Mouse (Mus musculus) midbrain, embryonic 16.5 days (tissue): ENCODE results near the gene Akap9. TPM values are rescaled to one million over a fixed set of nuclear protein-coding genes. Genes with fewer than 3 reads are reported as not detected.
"Not testable (repeated sequence)": the region's sequence is repeated elsewhere in the genome, so short reads cannot be mapped to it uniquely, and the experiment has no call there.

Source experiments
- ATAC-seq: fragments of 200-750 bp; cut with Nextera tagmentation; 2 replicates; pipeline ENCODE4 v1.8.0; 2017; ENCODE audit warnings: moderate TSS enrichment
- H3K27ac ChIP-seq: fragments of 300-500 bp; sonication (generic); 2 replicates; pipeline ENCODE4 v1.5.1; 2014; ENCODE audit warnings: mild to moderate bottlenecking, low read length, mixed read lengths
- H3K27me3 ChIP-seq: fragments of 300-500 bp; sonication (generic); 2 replicates; pipeline ENCODE4 v1.6.1; 2014; ENCODE audit warnings: low read depth, low read length, mixed read lengths; ENCODE audit not compliant: control insufficient read depth, insufficient read depth
- H3K36me3 ChIP-seq: fragments of 300-500 bp; sonication (generic); 2 replicates; pipeline ENCODE4 v1.6.1; 2014; ENCODE audit warnings: mild to moderate bottlenecking, low read length, moderate library complexity, mixed read lengths; ENCODE audit not compliant: control insufficient read depth, insufficient read depth
- H3K4me1 ChIP-seq: fragments of 300-500 bp; sonication (generic); 2 replicates; pipeline ENCODE4 v1.6.1; 2014; ENCODE audit warnings: mild to moderate bottlenecking, low read length, mixed read lengths; ENCODE audit not compliant: control insufficient read depth, insufficient read depth
- H3K4me2 ChIP-seq: fragments of 300-500 bp; sonication (generic); 2 replicates; pipeline ENCODE4 v1.6.1; 2014; ENCODE audit warnings: mild to moderate bottlenecking, low read length, mixed read lengths
- H3K4me3 ChIP-seq: fragments of 300-500 bp; sonication (generic); 2 replicates; pipeline ENCODE4 v1.5.1; 2014; ENCODE audit warnings: low read depth, mild to moderate bottlenecking, low read length, moderate library complexity, mixed read lengths
- H3K9ac ChIP-seq: fragments of 300-500 bp; sonication (generic); 2 replicates; pipeline ENCODE4 v1.6.1; 2014; ENCODE audit warnings: low read depth, low read length, mixed read lengths
- H3K9me3 ChIP-seq: fragments of 300-500 bp; sonication (generic); replicated peaks from 2 replicates; pipeline ENCODE4 v1.6.1; 2014; ENCODE audit warnings: mild to moderate bottlenecking, low read length, mixed read lengths; ENCODE audit not compliant: control insufficient read depth, poor library complexity, severe bottlenecking
- WGBS: fragments of 180-500 bp; shearing (Covaris S2); extraction: QIAGEN DNeasy Blood & Tissue Kit; methylation state at CpG from one replicate; pipeline ENCODE4 v1.1.7; 2014; 5-methylcytosine and 5-hydroxymethylcytosine counted together
- polyA plus RNA-seq: library from polyadenylated mRNA; unstranded; fragments of >200 nt; fragmentation: Nextera tagmentation; extraction: Ambion mirVana; gene quantifications from 2 replicates; pipeline ENCODE4 v1.2.1, GENCODE M21; 2015

Gene Akap9
- polyA plus RNA-seq, 1 experiment from 2014 or later, result 379 TPM

DNA sequence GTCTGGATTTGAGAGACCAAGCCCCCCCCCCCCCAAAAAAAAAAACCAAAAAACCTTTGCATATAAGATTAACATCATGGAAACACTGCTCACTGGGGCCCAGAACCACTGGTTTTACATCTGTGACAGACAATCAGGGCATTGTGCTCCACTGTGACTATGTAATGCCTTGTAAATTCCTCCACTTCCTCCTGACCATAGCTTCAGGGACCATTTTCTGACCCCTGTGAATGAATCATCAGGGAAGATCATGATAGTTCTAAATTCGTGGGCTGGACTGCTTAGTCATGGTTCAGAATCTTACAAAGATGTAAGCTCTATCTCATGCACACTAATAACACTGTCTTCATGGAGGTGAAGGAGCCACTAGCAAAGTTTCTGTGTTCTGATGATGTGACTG lies 61.8 kb downstream of the Akap9 start:
- no peak overlapping the region for H3K4me3 ChIP-seq
- H3K9me3 ChIP-seq, result no peaks in the 10 kb centered on the region
- H3K4me1 ChIP-seq, result no peaks in the 10 kb centered on the region
- ATAC-seq, result no peak
- 95% methylated on average over 1 of the region's 1 CpGs for WGBS
- H3K36me3 ChIP-seq, result peaks cover 17% of the 10 kb centered on the region
- no peak overlapping the region for H3K9ac ChIP-seq
- no peak overlapping the region for H3K27ac ChIP-seq
- H3K27me3 ChIP-seq, result no peaks in the 10 kb centered on the region
- no peak overlapping the region for H3K4me2 ChIP-seq

DNA sequence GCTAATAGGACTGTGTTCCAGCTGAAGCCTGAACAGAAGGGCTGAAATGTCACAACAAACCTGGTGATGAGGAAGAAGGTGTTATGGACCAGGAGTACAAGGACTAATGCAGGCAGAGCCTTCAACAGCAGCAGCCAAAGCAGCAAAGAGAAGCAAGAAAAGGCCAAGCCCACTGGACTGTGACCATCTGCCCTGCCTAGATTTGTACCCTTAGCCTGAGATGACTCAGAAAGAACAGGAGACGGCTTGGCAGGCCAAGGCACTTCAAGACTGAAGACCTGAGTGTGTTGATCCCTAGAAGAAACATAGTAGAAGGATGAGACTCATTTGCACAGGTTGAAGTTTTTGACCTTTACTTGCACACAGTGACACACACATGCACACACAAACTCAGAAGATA lies 62.6 kb downstream of the Akap9 start:
- no peak overlapping the region for H3K4me2 ChIP-seq
- H3K4me3 ChIP-seq, result no peak overlapping the region
- no peak overlapping the region for H3K9ac ChIP-seq
- H3K36me3 ChIP-seq, result peaks cover 17% of the 10 kb centered on the region
- no peaks in the 10 kb centered on the region for H3K27me3 ChIP-seq
- H3K9me3 ChIP-seq, result no peaks in the 10 kb centered on the region
- ATAC-seq, result no peak
- 88% methylated on average over 1 of the region's 1 CpGs for WGBS
- no peaks in the 10 kb centered on the region for H3K4me1 ChIP-seq
- no peak overlapping the region for H3K27ac ChIP-seq

DNA sequence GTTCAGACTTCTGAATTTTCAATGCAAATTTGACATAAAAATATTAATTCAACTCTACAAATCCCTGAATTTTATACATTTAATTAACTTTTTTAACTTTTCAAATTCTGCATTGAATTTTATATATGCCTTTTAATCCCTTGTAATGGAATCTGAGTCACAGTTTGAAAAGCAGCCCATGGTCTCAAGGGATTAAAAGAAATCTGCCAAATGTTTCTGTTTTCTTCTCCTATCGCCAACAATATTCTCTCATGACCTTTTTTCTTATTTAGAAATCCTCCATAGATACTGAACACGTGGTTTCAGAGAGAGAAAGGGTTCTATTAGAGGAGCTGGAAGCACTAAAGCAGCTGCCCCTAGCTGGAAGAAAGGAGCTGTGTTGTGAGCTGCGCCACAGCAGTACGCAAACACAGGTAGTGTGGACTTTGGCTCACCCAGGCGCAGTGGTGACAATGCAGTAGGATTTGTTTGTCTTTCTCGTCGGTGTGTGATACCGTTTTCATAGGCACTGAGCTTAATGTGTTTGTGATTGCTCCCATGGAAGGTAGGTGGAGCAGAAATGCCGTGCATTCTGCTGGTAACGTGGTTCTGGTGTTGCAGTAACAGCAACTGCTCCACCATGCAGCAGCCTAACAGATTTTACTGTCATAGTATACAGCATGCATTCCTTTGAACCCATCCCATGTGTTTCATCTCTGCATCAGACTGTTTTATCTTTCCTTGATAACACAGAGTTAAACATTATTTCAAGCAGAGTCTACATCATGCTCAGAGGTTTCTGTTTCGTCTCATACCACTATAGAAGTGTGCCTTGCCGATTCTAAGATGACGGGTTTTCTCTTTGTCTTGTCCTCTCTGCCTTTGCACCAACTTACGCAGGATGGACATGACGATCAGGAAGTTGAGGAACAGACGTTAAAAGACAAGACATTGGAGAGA lies 76.9 kb downstream of the Akap9 start:
- no peak for ATAC-seq
- H3K9ac ChIP-seq, result no peak overlapping the region
- peaks cover 27% of the 10 kb centered on the region for H3K36me3 ChIP-seq
- 91% methylated on average over 16 of the region's 16 CpGs for WGBS
- no peak overlapping the region for H3K4me3 ChIP-seq
- no peak overlapping the region for H3K27ac ChIP-seq
- no peaks in the 10 kb centered on the region for H3K4me1 ChIP-seq
- no peak overlapping the region for H3K4me2 ChIP-seq
- no peaks in the 10 kb centered on the region for H3K9me3 ChIP-seq
- no peaks in the 10 kb centered on the region for H3K27me3 ChIP-seq

DNA sequence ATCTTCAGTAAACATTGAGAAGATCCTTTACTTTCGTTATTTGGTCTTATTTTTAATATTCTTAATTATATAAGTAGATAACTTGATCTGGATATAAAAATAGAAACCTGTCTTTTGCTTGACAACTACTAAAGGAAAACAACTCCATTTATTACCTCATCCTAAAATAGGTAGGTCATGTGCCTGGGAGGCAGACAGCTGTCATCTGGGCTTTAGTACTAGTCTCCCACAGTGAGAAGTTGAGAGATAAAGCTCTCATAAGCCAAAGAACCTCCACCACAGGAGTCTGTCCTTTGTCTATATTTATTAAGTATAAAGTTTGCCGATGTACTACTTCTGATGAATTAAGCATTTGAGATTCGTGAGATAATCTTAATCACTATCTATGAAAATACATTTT lies 78.8 kb downstream of the Akap9 start:
- ATAC-seq, result no peak
- no peak overlapping the region for H3K4me2 ChIP-seq
- 95% methylated on average over 3 of the region's 3 CpGs for WGBS
- H3K27me3 ChIP-seq, result no peaks in the 10 kb centered on the region
- H3K36me3 ChIP-seq, result peaks cover 32% of the 10 kb centered on the region
- no peak overlapping the region for H3K9ac ChIP-seq
- no peak overlapping the region for H3K4me3 ChIP-seq
- no peak overlapping the region for H3K27ac ChIP-seq
- no peaks in the 10 kb centered on the region for H3K4me1 ChIP-seq
- no peaks in the 10 kb centered on the region for H3K9me3 ChIP-seq

DNA sequence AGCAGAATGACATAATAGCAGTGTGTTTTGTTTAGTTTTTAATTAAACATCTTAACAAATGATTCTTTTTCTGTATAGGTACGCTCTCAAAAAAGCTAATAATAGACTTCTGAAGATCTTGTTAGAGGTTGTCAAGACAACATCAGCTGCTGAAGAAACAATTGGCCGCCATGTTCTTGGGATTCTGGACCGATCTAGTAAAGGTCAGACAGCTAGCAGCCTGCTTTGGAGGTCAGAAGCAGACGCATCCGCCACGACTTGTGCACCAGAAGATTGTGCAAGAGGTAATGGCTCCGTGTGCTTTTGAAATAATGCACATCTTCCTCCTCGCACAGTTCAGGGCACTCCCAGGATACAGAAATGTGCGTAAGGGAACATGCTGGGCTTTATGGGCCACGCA lies 80.4 kb downstream of the Akap9 start:
- H3K27ac ChIP-seq, result no peak overlapping the region
- peaks cover 41% of the 10 kb centered on the region for H3K36me3 ChIP-seq
- H3K9me3 ChIP-seq, result no peaks in the 10 kb centered on the region
- H3K4me3 ChIP-seq, result no peak overlapping the region
- WGBS, result 91% methylated on average over 10 of the region's 10 CpGs
- no peaks in the 10 kb centered on the region for H3K27me3 ChIP-seq
- no peak overlapping the region for H3K9ac ChIP-seq
- H3K4me2 ChIP-seq, result no peak overlapping the region
- no peak for ATAC-seq
- H3K4me1 ChIP-seq, result no peaks in the 10 kb centered on the region

DNA sequence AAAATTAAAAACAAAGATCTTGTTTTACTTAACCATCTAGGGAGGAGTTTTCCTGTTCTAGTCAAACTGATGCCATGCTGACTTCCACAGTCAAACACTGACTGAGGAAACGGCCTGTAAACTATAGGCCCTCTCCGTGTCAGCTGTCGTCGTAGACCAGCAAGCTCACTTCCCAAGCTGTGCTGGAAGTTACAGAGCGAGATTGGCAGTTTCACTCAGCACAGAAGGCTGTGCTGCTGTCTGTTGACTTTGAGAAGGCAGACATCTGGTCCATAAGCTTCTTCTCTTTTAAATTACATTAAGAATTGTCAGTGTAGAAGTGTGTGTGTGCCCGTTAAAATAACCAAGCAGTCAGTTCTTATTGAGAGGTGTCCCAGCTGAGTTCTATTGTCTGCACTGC lies 81.7 kb downstream of the Akap9 start:
- H3K36me3 ChIP-seq, result peaks cover 45% of the 10 kb centered on the region
- no peaks in the 10 kb centered on the region for H3K4me1 ChIP-seq
- 85% methylated on average over 6 of the region's 6 CpGs for WGBS
- H3K9me3 ChIP-seq, result no peaks in the 10 kb centered on the region
- H3K27ac ChIP-seq, result no peak overlapping the region
- no peaks in the 10 kb centered on the region for H3K27me3 ChIP-seq
- no peak overlapping the region for H3K9ac ChIP-seq
- H3K4me3 ChIP-seq, result no peak overlapping the region
- no peak for ATAC-seq
- H3K4me2 ChIP-seq, result no peak overlapping the region

DNA sequence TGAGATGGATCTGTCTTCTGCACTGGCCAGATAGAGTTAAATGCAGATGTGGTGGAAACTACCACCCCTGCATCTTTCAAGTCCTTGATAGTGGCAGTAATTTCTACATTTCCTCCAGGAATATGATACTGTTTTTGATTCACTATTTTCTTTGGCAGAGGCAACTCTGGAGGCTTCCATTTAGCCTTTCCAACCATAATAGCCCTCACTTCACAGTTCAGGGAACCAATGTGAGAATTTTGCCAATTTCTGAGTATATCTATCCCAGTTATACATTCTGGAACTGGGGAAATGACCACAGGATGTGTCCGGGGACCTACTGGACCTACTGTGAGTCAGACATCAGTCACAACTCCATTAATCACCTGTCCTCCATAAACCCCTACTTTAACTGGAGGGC lies 89.8 kb downstream of the Akap9 start:
- not testable (repeated sequence) for H3K27ac ChIP-seq, H3K9ac ChIP-seq, H3K9me3 ChIP-seq, H3K4me2 ChIP-seq, ATAC-seq, H3K4me1 ChIP-seq, H3K4me3 ChIP-seq, H3K27me3 ChIP-seq
- H3K36me3 ChIP-seq, result peaks cover 24% of the 10 kb centered on the region
- 94% methylated on average over 1 of the region's 1 CpGs for WGBS

DNA sequence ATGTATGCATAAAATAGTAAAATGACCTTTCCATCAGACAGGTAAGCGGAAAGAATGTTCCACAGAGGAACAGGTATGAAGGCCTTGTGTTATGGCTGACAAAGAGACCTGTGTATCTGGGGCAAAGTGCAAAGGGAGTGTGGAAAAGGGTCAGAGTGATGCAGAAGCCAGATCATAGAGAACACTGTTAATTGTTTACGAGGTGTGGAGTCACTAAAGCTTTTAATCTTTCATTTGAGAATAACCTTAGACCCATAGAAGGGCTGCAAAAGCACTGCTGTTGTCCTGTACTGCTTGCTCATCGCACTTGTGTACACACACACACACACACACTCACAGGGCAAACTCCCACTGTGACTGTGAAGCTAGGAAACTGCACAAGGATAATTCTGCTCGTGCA lies 91.5 kb downstream of the Akap9 start:
- peaks cover 11% of the 10 kb centered on the region for H3K36me3 ChIP-seq
- H3K4me1 ChIP-seq, result no peaks in the 10 kb centered on the region
- no peaks in the 10 kb centered on the region for H3K9me3 ChIP-seq
- H3K27me3 ChIP-seq, result no peaks in the 10 kb centered on the region
- H3K4me2 ChIP-seq, result no peak overlapping the region
- no peak overlapping the region for H3K27ac ChIP-seq
- no peak for ATAC-seq
- no peak overlapping the region for H3K4me3 ChIP-seq
- 94% methylated on average over 4 of the region's 4 CpGs for WGBS
- no peak overlapping the region for H3K9ac ChIP-seq

DNA sequence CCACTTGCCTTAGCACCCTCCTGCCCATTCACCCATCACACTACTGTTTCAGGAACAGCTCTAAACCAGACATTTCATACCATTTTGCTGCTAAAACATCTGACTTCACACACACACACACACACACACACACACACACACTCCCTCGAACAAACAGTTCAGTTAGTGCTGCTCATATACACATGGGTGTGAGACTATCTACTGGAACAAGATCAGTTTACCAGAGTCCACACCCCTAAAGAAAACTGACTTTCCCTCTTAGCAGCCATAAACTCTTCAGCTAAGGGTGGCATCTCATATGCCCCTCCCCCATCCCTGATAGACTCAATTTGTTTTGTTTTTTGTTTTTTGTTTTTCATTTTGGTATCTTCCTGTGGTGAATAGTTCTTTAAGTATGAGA lies 92.2 kb downstream of the Akap9 start:
- WGBS, result 94% methylated on average over 1 of the region's 1 CpGs

More for the DNA sequence above, 92.2 kb downstream of the Akap9 start:
- no peak overlapping the region for H3K27ac ChIP-seq
- H3K36me3 ChIP-seq, result peaks cover 8% of the 10 kb centered on the region
- no peak for ATAC-seq
- no peak overlapping the region for H3K9ac ChIP-seq
- H3K4me3 ChIP-seq, result no peak overlapping the region
- no peak overlapping the region for H3K4me2 ChIP-seq
- no peaks in the 10 kb centered on the region for H3K27me3 ChIP-seq
- H3K4me1 ChIP-seq, result no peaks in the 10 kb centered on the region
- no peaks in the 10 kb centered on the region for H3K9me3 ChIP-seq
